Mouse (Mus musculus): ENCODE data around the gene Rtl5. TPM values are rescaled to one million over a fixed set of nuclear protein-coding genes. Genes with fewer than 3 reads are reported as not detected.
A peak's percentile ranks its signal among the peaks of the same experiment; 100 is the strongest.
"Not testable (repeated sequence)": the region's sequence is repeated elsewhere in the genome, so short reads cannot be mapped to it uniquely, and the experiment has no call there.

Gene Rtl5
- 4.8 and 5.2 TPM in 2 replicates for polyA plus RNA-seq (2016; fragmentation: Nextera tagmentation; extraction: Ambion mirVana)

DNA sequence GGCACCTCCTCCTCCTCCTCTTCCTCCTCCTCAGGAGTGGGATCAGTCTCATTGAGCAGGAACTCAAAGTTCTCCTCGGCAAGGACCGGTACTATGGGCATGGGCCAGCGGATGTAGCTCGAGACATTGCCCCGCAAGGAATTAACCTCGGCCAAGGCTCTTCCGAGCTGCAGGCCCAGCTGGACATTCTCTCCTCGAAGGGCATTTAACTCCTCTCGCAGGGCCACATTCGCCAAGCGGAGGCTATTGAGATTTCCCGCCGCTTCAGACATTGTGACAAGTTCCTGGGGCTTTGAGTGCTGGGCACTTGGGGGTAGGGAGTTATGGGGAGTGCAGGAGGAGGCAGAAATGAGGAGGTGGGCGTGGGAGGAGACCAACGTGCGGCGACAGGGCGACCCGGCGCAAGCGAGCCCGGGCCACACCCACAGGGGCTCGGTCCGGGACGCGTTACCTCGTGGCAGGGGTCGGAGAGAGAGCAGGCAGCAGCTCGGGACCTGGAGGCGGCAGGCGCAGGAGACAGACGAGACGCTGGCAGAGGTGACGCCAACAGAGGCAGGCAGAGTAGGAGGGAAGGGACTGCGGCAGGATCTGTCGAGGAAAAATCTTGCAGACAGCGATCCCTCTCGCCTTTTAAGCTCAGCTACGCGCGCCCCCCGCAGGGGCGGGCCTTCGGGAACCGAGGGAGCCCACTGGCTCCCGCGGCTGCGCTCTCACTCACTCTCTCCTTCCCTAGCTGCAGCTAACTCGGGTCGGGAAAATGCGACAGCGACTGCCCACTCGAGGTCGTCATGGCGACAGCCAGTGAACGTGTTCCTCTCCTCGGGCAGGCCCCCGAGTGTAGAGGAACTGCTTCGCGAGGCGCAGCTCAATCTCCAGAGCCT, at the start of gene Rtl5:
TSS of gene Rtl5 (minus strand) at position 714 of the 881 bp plus-strand sequence.
- whole genome bisulfite sequencing, result 19% methylated on average over 60 of the region's 61 CpGs
- ATAC-seq (ENCODE audit: low FRiP score), result peak; percentile 93
- Histone ChIP-seq H3K36me3 (no peaks in the 10 kb centered on the region), H3K9ac (peak within 1 kb of the TSS; percentile 67), H3K9me3 (replicated peaks) (no peaks in the 10 kb centered on the region), H3K27me3 (peaks cover 17% of the 10 kb centered on the region), H3K4me3 (peak within 1 kb of the TSS; percentile 51), H3K4me2 (replicated peaks) (peak within 1 kb of the TSS; percentile 62), H3K27ac (peak within 1 kb of the TSS; percentile 85), H3K4me1 (peaks cover 23% of the 10 kb centered on the region; the same call in 1 of the 2 replicates)

DNA sequence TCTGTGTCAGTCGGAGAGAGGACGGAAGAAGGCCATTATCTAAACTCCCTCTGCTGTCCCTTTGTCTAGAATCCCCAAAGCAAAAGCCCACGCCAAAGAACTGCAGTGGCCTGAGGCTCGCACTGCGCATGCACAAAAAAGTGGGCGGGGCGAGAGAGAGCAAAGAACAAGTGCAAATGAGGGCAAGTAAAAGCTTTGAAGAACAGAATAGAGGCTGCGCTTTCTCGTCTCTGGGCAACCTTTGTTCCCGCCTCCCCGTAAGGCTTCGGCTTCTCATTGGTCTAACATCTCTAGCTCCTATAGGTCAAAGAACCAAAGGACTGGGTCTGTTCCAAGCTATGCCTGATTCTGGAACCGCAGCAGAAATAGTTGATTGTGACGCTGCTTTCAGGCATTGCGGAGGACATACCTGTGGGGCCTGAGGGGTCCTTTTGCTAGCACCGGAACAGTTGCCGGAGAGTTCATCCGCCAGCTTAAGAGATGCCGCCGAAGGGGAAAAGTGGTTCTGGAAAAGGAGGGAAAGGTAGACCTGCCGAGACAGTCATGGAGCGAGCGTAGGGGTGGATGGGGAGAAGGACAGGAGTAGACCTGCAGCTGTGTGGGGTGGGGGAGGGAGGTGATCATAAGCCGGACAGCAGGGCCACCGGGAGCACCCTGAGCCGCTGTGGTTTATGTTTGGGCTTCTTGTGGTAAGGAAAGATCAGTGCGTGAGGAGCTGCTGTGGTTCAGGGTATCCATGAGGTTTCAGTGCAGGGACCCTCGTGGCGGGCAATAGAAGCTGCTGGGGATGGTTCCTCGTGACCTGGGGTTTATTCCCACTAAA, 48.1 kb upstream of the Rtl5 start, which contains the start of gene Pin4:
TSS of gene Pin4 (plus strand) at position 406 of the 823 bp plus-strand sequence.
- Histone ChIP-seq H3K36me3 (peaks cover 5% of the 10 kb centered on the region; the same call in 1 of the 2 replicates), H3K9ac (peak within 1 kb of the TSS; percentile 67), H3K27me3 (no peaks in the 10 kb centered on the region), H3K27ac (peak within 1 kb of the TSS; percentile 62), H3K4me1 (no peaks in the 10 kb centered on the region; the same call in 1 of the 2 replicates), H3K4me3 (peak within 1 kb of the TSS; percentile 58), H3K9me3 (replicated peaks) (no peaks in the 10 kb centered on the region), H3K4me2 (replicated peaks) (peak within 1 kb of the TSS; percentile 63)
- 16% methylated on average over 30 of the region's 30 CpGs for WGBS
- peak; percentile 99 for ATAC-seq (ENCODE audit: low FRiP score)

DNA sequence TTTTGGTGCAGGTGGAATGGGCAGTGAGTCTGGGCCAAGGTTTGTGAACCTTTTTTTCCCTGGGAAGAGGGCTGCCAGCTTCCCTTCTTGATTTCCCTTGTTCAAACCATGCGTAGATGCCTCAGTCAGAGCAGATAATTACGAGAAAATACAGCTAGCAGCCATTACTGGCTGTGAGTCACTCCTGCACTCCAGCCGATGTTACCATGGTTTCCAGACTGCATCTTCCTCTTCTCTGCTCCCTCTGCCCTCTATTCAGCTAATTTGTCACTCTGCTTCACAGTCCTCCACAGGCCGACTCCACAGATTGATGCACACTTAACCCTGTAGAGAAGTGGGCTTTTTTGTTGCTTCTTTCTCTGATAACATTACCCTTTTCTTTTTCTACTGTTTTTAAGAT, 44.6 kb upstream of the Rtl5 start:
- no peak overlapping the region for H3K4me3 ChIP-seq
- 51% methylated on average over 4 of the region's 4 CpGs for WGBS
- H3K9ac ChIP-seq, result no peak overlapping the region
- no peak overlapping the region for H3K4me2 ChIP-seq (replicated peaks)
- H3K27ac ChIP-seq, result peak overlapping the region; percentile 72
- no peak for ATAC-seq (ENCODE audit: low FRiP score)
- no peaks in the 10 kb centered on the region; the same call in 1 of the 2 replicates for H3K4me1 ChIP-seq
- H3K36me3 ChIP-seq, result no peaks in the 10 kb centered on the region
- no peaks in the 10 kb centered on the region for H3K9me3 ChIP-seq (replicated peaks)
- H3K27me3 ChIP-seq, result peaks cover 11% of the 10 kb centered on the region

DNA sequence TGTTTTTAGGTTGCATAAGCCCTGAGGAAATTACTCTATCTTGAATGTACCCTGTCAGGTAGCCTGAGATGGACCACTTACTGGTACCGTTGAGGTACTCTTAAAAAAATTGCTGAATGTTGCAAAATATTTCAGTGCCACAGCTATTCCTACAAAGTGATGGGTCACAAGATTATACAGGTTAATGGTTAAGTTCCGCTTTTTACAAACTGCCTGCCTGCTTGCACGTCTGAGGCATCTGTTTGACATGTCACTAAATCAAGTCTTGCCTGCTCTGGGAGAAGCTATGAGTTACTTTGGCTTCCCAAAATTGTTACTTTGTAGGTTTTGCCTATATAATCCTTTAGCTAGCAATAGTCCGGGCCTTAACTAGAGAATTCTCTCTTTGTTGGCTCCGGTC, 38.2 kb upstream of the Rtl5 start:
- not testable (repeated sequence) for H3K4me3 ChIP-seq; H3K27ac ChIP-seq; H3K36me3 ChIP-seq; H3K9ac ChIP-seq; H3K4me2 ChIP-seq (replicated peaks); H3K9me3 ChIP-seq (replicated peaks); H3K4me1 ChIP-seq; ATAC-seq (ENCODE audit: low FRiP score)
- peaks cover 14% of the 10 kb centered on the region for H3K27me3 ChIP-seq
- 79% methylated on average over 5 of the region's 5 CpGs for WGBS

DNA sequence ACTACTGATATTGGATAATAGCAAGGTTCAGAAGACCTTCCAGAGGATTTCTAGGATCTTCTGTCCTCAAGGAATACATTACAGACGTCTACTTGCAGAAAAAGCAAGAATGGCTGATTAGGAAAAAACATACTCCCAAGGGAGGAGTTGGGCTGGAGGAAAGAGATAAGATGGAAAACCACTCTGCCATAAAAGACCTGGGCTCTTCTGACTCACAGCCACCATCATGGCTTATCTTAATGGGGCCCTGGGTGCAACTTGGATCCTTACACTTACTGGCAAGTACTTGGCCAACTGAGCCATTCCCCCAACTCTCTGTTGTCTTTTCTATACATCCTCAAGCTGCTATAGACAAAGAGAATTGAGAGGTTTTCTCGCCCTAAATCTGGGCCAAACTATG, 32.7 kb upstream of the Rtl5 start:
- ATAC-seq (ENCODE audit: low FRiP score); H3K4me2 ChIP-seq (replicated peaks); H3K9ac ChIP-seq; H3K36me3 ChIP-seq; H3K9me3 ChIP-seq (replicated peaks); H3K4me1 ChIP-seq; H3K27ac ChIP-seq; H3K4me3 ChIP-seq; H3K27me3 ChIP-seq: not testable (repeated sequence)
- 84% methylated on average over 2 of the region's 2 CpGs for WGBS

DNA sequence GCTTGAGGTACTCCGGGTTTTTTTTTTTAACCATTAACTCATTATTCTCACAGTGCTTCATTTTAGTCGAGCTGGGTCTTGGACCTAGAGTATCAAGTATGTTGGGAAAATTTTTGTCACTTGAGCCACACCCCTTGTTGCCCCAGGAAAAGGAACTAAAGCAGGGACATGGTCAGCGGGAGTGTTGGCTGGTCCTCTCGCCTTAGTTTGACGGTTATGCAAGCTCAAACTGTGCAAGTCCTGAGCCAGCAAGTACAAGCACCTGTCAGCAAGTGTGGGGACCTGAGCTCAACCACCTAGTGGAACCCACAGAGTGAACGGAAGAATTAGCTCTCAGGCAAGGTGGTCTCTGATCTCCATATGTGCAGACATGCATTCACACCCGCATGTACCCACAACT, 30.8 kb upstream of the Rtl5 start:
- 64% methylated on average over 7 of the region's 7 CpGs for WGBS
- H3K27me3 ChIP-seq, result peaks cover 4% of the 10 kb centered on the region; the same call in 1 of the 2 replicates
- no peak overlapping the region for H3K9ac ChIP-seq
- no peak for ATAC-seq (ENCODE audit: low FRiP score)
- H3K36me3 ChIP-seq, result no peaks in the 10 kb centered on the region
- H3K4me3 ChIP-seq, result no peak overlapping the region
- H3K4me2 ChIP-seq (replicated peaks), result no peak overlapping the region
- H3K9me3 ChIP-seq (replicated peaks), result no peaks in the 10 kb centered on the region
- no peaks in the 10 kb centered on the region for H3K4me1 ChIP-seq
- H3K27ac ChIP-seq, result no peak overlapping the region

DNA sequence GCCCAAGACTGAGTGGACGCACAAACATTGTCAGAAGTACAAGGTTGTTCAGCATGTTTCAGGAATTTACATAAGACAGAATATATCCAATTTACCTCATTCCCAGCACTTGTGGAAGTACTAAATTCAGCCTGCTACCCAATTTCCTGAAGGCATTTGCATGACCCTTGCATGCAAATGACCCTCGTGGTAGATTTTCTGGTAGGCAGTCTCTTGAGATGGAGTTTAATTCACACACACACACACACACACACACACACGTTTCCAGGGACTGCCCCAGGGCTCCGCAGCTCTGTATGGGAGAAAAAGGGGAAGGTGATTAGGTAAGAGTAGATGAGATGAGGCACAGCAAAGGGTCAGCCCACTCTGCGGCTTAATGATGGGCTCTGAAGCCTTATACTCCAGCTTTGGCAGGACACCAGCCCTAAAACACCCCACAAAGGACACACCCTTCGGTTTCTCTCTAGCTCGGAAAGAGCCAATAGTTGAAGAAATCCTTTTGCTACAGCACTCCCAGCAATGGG, 23.3 kb upstream of the Rtl5 start:
- WGBS, result 75% methylated on average over 7 of the region's 7 CpGs
- no peak overlapping the region for H3K4me3 ChIP-seq
- no peak overlapping the region for H3K27ac ChIP-seq
- H3K9ac ChIP-seq, result no peak overlapping the region
- no peak overlapping the region for H3K4me2 ChIP-seq (replicated peaks)
- 0 out of 2 replicates have a peak, but pooled peaks cover 3% of the 10 kb centered on the region for H3K27me3 ChIP-seq
- H3K9me3 ChIP-seq (replicated peaks), result no peaks in the 10 kb centered on the region
- no peaks in the 10 kb centered on the region for H3K36me3 ChIP-seq
- H3K4me1 ChIP-seq, result no peaks in the 10 kb centered on the region
- ATAC-seq (ENCODE audit: low FRiP score), result no peak

DNA sequence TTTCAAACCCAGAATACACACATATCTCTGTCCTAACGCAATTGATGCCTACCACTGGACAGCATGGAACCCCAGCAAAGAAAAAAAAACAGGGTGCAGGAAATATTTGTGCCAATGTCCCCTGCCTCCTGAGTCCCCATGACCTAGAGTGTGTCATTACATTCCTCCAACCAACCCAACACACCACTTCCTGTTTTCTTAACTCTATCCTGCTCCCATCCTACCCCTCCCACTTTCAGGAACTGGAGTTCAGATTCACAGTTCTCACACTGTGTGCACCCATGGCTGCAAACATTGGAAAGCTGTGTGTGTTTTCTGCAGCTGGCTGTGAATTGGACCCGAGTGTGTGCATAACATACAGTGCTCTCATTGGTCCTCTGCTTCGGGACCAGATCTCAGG, 19.5 kb upstream of the Rtl5 start:
- H3K4me1 ChIP-seq, result no peaks in the 10 kb centered on the region
- no peak for ATAC-seq (ENCODE audit: low FRiP score)

DNA sequence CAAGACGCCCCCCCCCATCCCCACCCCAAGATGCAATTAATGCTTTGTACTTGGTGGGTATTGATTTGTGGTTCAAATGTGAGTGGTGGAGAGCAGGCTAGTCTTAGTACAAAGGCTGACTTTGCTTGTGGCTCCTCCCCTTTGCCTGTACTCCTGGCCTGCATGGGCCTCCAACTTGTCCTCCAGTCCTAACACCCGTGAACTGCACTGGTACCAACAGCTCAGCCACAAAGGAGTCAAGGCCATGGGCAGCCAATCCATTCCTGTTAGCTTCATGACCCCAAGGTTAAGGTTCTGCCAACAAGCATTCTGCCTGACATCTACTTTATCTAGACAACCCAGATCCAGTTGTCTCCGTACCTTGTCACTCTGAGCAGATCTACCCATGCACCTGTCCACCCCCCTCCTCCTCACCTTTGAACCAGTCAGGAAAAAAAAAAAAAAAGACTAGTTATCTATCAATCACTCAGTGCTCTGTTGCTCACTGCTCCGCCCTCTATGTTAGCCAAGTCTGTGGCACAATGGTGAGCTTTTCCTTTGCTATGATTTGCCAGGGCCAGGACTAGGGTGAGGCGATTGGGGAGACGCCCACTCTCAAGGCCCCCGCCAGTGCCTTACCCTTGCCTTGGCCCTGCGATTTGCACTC, 14.8 kb upstream of the Rtl5 start:
- 80% methylated on average over 8 of the region's 8 CpGs for WGBS
- peaks cover 6% of the 10 kb centered on the region for H3K27me3 ChIP-seq

More for the DNA sequence above, 19.5 kb upstream of the Rtl5 start:
- Histone ChIP-seq H3K4me3 (no peak overlapping the region), H3K27ac (no peak overlapping the region), H3K4me2 (replicated peaks) (no peak overlapping the region), H3K36me3 (no peaks in the 10 kb centered on the region), H3K9ac (no peak overlapping the region), H3K9me3 (replicated peaks) (no peaks in the 10 kb centered on the region), H3K27me3 (peaks cover 9% of the 10 kb centered on the region; the same call in 1 of the 2 replicates)
- 82% methylated on average over 3 of the region's 3 CpGs for WGBS

DNA sequence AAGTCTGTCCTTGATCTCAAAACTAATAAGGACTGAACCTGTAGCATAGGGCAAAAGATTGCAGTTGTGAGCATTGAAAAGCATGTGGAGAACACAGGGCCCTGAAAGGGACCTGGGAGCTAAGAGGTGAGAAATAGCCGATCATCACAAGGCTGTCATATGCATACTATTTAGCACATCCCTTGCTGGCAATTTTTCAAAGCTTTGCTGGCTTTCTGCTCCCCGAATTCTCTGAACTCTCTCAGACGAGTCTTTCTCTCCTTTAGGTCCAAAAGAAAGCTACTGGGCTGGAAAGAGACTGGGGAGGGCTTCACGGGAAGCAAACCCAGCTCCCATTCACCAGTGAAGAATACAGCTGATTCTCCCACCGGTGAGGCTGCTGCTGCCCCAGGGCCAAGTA, 11.2 kb upstream of the Rtl5 start:
- peak; percentile 48 for ATAC-seq (ENCODE audit: low FRiP score)
- peak overlapping the region; percentile 90 for H3K27ac ChIP-seq
- peak overlapping the region; percentile 22; the same call in 1 of the 2 replicates for H3K4me2 ChIP-seq (replicated peaks)
- H3K9ac ChIP-seq, result no peak overlapping the region
- H3K4me3 ChIP-seq, result no peak overlapping the region
- H3K27me3 ChIP-seq, result peaks cover 6% of the 10 kb centered on the region
- H3K36me3 ChIP-seq, result no peaks in the 10 kb centered on the region
- H3K9me3 ChIP-seq (replicated peaks), result no peaks in the 10 kb centered on the region
- 34% methylated on average over 5 of the region's 5 CpGs for WGBS
- peaks cover 15% of the 10 kb centered on the region for H3K4me1 ChIP-seq

More for the DNA sequence above, 14.8 kb upstream of the Rtl5 start:
- no peaks in the 10 kb centered on the region for H3K36me3 ChIP-seq
- H3K9me3 ChIP-seq (replicated peaks), result no peaks in the 10 kb centered on the region
- no peak overlapping the region for H3K27ac ChIP-seq
- H3K4me1 ChIP-seq, result peaks cover 15% of the 10 kb centered on the region
- H3K4me2 ChIP-seq (replicated peaks), result no peak overlapping the region
- ATAC-seq (ENCODE audit: low FRiP score), result no peak
- H3K9ac ChIP-seq, result no peak overlapping the region
- no peak overlapping the region for H3K4me3 ChIP-seq

DNA sequence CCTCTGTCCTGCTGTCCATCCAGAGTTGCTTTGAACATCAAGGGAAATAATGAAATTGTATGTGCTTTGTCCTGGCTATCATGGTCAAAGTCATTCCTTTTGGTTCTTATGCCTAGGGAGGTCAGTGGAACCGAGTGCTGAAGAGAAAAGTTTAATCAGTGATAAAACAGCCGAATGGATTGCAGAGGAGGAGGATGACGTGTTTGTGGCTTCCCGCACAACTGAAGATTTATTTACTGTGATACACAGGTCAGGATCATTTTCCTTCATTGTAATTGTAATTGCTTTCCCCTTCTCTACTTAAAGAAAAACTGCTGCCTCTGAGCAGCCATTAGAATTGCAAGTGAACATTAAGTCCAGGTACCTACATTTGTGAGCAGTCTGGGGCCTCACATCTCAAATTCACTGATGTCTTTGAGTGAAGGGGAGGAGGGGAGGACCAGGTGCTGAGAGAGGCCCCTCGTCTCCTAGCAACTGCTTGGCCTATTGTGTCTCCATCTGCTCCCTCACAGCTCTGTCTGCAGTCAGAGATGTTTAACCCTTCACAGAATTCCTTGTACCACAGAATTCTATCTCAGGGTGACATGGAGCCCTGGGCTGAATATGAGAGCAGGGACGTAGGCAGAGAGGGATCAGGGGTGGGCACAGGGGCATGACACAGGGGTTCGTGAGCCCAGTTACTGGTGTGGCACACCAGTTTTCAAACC, 10.6 kb upstream of the Rtl5 start:
- H3K4me3 ChIP-seq, result no peak overlapping the region
- H3K9ac ChIP-seq, result no peak overlapping the region
- H3K9me3 ChIP-seq (replicated peaks), result no peaks in the 10 kb centered on the region
- peaks cover 15% of the 10 kb centered on the region for H3K4me1 ChIP-seq
- H3K36me3 ChIP-seq, result no peaks in the 10 kb centered on the region
- peak overlapping the region; percentile 90 for H3K27ac ChIP-seq
- ATAC-seq (ENCODE audit: low FRiP score), result peak; percentile 95
- H3K27me3 ChIP-seq, result peaks cover 6% of the 10 kb centered on the region
- H3K4me2 ChIP-seq (replicated peaks), result peak overlapping the region; percentile 22; the same call in 1 of the 2 replicates
- 36% methylated on average over 7 of the region's 7 CpGs for WGBS

Measured in hindbrain, embryonic 12.5 days (tissue).